Mouse (Mus musculus) MEL (cell line): Measurements from ENCODE around the gene Wdr54. TPM values are rescaled to one million over a fixed set of nuclear protein-coding genes. Genes with fewer than 3 reads are reported as not detected.

Experiments used
- DNase-seq: peaks from one replicate; pipeline ENCODE4 v3.0.0; 2011; ENCODE audit warnings: low read depth, low spot score
- H3K27ac ChIP-seq: 2 replicates; pipeline ENCODE4 v1.5.1; 2012; ENCODE audit warnings: low read depth, mild to moderate bottlenecking, control low read depth, low read length, moderate library complexity; ENCODE audit not compliant: control insufficient read depth
- H3K27me3 ChIP-seq, 2 experiments: fragments of 150-350 bp in 1 of 2; sonication (generic) in 1 of 2; 2 replicates each; pipeline ENCODE4 v1.6.1; 2012; ENCODE audit warnings: low read length in 2 of 2, mild to moderate bottlenecking in 2 of 2, improper control_type of control experiment in 1 of 2, moderate library complexity in 1 of 2; ENCODE audit not compliant: insufficient read depth in 2 of 2, control insufficient read depth in 1 of 2
- H3K36me3 ChIP-seq, 2 experiments: 2 replicates each; pipeline ENCODE4 v1.6.1; 2012 to 2014; ENCODE audit warnings: low read length in 2 of 2, improper control_type of control experiment in 1 of 2, inconsistent platforms in 1 of 2, mild to moderate bottlenecking in 1 of 2; ENCODE audit not compliant: insufficient read depth in 2 of 2, control insufficient read depth in 1 of 2
- H3K4me1 ChIP-seq, 2 experiments: fragments of 150-350 bp in 1 of 2; sonication (generic) in 1 of 2; 2 replicates each; pipeline ENCODE4 v1.6.1; 2012; ENCODE audit warnings: low read length in 2 of 2, improper control_type of control experiment in 1 of 2, mild to moderate bottlenecking in 1 of 2; ENCODE audit not compliant: insufficient read depth in 2 of 2, control insufficient read depth in 1 of 2
- H3K4me3 ChIP-seq, 2 experiments: fragments of 150-350 bp in 1 of 2; sonication (generic) in 1 of 2; 2 replicates each; pipeline ENCODE4 v1.5.1; 2012; ENCODE audit warnings: low read depth in 2 of 2, low read length in 2 of 2, mild to moderate bottlenecking in 2 of 2, moderate library complexity in 2 of 2, control low read depth in 1 of 2, improper control_type of control experiment in 1 of 2; ENCODE audit not compliant: control insufficient read depth in 1 of 2, insufficient read depth in 1 of 2
- H3K79me2 ChIP-seq: 2 replicates; pipeline ENCODE4 v1.6.1; 2012; ENCODE audit warnings: mild to moderate bottlenecking, low read length, moderate library complexity; ENCODE audit not compliant: control insufficient read depth, poor library complexity, insufficient read depth
- H3K9ac ChIP-seq: 2 replicates; pipeline ENCODE4 v1.6.1; 2012; ENCODE audit warnings: low read depth, mild to moderate bottlenecking, control low read depth, low read length, moderate library complexity; ENCODE audit not compliant: control insufficient read depth, poor library complexity, severe bottlenecking
- H3K9me3 ChIP-seq: fragments of 150-350 bp; sonication (generic); replicated peaks from 2 replicates; pipeline ENCODE4 v1.6.1; 2012; ENCODE audit warnings: mild to moderate bottlenecking, low read length, improper control_type of control experiment, moderate library complexity; ENCODE audit not compliant: insufficient read depth
- CHD1 ChIP-seq: IDR thresholded peaks from 2 replicates; pipeline ENCODE4 v1.6.1; 2012; ENCODE audit warnings: low read depth, mild to moderate bottlenecking, inconsistent platforms, low read length, improper control_type of control experiment
- EP300 ChIP-seq, 2 experiments: IDR thresholded peaks; 2 replicates each; pipeline ENCODE4 v1.6.1; 2011; ENCODE audit warnings: improper control_type of control experiment in 2 of 2, low read length in 2 of 2, low read depth in 1 of 2, mild to moderate bottlenecking in 1 of 2
- KAT2A ChIP-seq: conservative IDR thresholded peaks from 2 replicates; pipeline ENCODE4 v1.6.1; 2012; ENCODE audit warnings: low read depth, low read length, improper control_type of control experiment, inconsistent platforms
- MAX ChIP-seq: IDR thresholded peaks from 2 replicates; pipeline ENCODE4 v1.6.1; 2011; ENCODE audit warnings: low read length, improper control_type of control experiment
- MAZ ChIP-seq: IDR thresholded peaks from 2 replicates; pipeline ENCODE4 v1.6.1; 2012; ENCODE audit warnings: low read depth, mild to moderate bottlenecking, inconsistent platforms, low read length, improper control_type of control experiment
- NRF1 ChIP-seq: IDR thresholded peaks from 2 replicates; pipeline ENCODE4 v1.6.1; 2014; ENCODE audit warnings: low read depth, mild to moderate bottlenecking, inconsistent platforms, low read length, improper control_type of control experiment, moderate library complexity; ENCODE audit not compliant: poor library complexity, insufficient read depth, severe bottlenecking
- POLR2A ChIP-seq, 2 experiments: IDR thresholded peaks; 2 replicates each; pipeline ENCODE4 v1.6.1; 2011 to 2012; ENCODE audit warnings: low read length in 2 of 2, mild to moderate bottlenecking in 2 of 2, control low read depth in 1 of 2, improper control_type of control experiment in 1 of 2, low read depth in 1 of 2, moderate library complexity in 1 of 2; ENCODE audit not compliant: control insufficient read depth in 1 of 2, insufficient read depth in 1 of 2, poor library complexity in 1 of 2
- RCOR1 ChIP-seq: IDR thresholded peaks from 2 replicates; pipeline ENCODE4 v1.6.1; 2012; ENCODE audit warnings: low read depth, mild to moderate bottlenecking, inconsistent platforms, low read length, improper control_type of control experiment
- TBP ChIP-seq: IDR thresholded peaks from 2 replicates; pipeline ENCODE4 v1.8.0; 2011; ENCODE audit warnings: low read depth, low read length, improper control_type of control experiment
- USF1 ChIP-seq: IDR thresholded peaks from 2 replicates; pipeline ENCODE4 v1.6.1; 2014; ENCODE audit warnings: low read depth, mild to moderate bottlenecking, inconsistent platforms, low read length, improper control_type of control experiment, moderate library complexity
- ZMIZ1 ChIP-seq: IDR thresholded peaks from 2 replicates; pipeline ENCODE4 v1.6.1; 2012; ENCODE audit warnings: low read depth, mild to moderate bottlenecking, inconsistent platforms, low read length, improper control_type of control experiment, moderate library complexity
- polyA plus RNA-seq, 2 experiments: library from polyadenylated mRNA; stranded (reverse) in 1 of 2; unstranded in 1 of 2; fragments of >175 nt in 1 of 2; fragments of >200 nt in 1 of 2; gene quantifications; 2 replicates each; pipeline versions ENCODE4 v1.2.1 to v1.2.4; 2012; ENCODE audit warnings: low replicate concordance in 2 of 2, low read depth in 1 of 2; ENCODE audit not compliant: insufficient read length in 2 of 2, insufficient read depth in 1 of 2, missing spikeins in 1 of 2
- total RNA-seq: library from RNA; depleted of rRNA; stranded (reverse); fragments of 300-350 nt; gene quantifications from 2 replicates; pipeline ENCODE4 v1.2.3, GENCODE M21; 2012

Gene Wdr54
- total and polyA plus RNA-seq, 3 experiments = 3.2 to 4.6 TPM; not detected in 1

- TF ChIP-seq NRF1 (no peak), TBP (no peak), MAX (0 out of 2 replicates have a peak, but pooled peaks have one; percentile 9)
- TF ChIP-seq, all 39 proteins: peak for 8
Measured at GRCm38 (mm10) chr6:83136881-83137575, 19.2 kb downstream of the Wdr54 start (continued).

GRCm38 (mm10) chr6:83136291-83136880, 19.8 kb downstream of the Wdr54 start:
- Histone ChIP-seq H3K27me3 (no peaks in the 10 kb centered on the region), H3K4me1 (peaks cover 0 to 15% of the 10 kb centered on the region in 2 experiments; a peak in 3 of 4 replicates), H3K9me3 (no peaks in the 10 kb centered on the region), H3K36me3 (no peaks in the 10 kb centered on the region), H3K79me2 (peaks cover 6% of the 10 kb centered on the region; the same call in 1 of the 2 replicates), H3K9ac (peak overlapping the region; percentile 89), H3K4me3 (peak overlapping the region; percentile 72 to 91), H3K27ac (no peak overlapping the region)
- TF ChIP-seq POLR2A (IDR thresholded peaks at IDR 0.05; ENCODE audit: control insufficient read depth in 1 of 2, insufficient read depth in 1 of 2, low read depth in 1 of 2, low read length in 2 of 2, poor library complexity in 1 of 2) (0 out of 4 replicates have a peak, but pooled peaks of 1 of the 2 experiments have one; percentile 26), ZMIZ1 (no peak)
- DNase-seq = peak; percentile 38

DNA sequence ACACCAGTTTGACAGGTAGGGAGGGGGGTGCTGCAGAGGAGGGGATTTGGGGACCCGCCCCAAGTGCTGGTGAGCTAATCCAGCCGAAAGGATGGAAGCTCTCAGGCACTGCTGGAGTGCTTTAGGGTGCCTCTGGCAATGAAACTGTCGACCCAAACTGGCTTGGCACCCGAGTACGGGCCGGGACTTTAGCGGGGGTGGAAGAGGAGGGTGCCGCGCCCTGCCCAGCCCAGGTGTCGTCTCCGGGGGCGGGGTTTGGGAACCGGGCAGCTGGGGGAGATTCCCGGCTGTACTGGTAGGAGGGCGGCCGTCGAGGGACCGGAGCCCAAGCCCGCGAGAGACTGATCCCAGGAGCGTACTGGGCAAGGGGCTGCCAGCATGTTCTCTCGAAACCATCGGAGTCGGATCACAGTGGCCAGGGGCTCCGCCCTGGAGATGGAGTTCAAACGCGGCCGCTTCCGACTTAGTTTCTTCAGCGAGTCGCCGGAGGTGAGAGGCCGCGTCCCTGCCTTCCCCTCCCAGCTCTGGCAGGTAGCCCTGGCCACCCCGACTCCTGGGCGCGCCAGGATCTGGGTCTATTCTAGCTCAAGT, 20.5 kb downstream of the Wdr54 start:
- Histone ChIP-seq H3K79me2 (peaks cover 6% of the 10 kb centered on the region; the same call in 1 of the 2 replicates), H3K4me1 (peaks cover 0 to 18% of the 10 kb centered on the region in 2 experiments; a peak in 3 of 4 replicates)
- DNase-seq = no peak
- TF ChIP-seq MAZ (no peak), EP300 (IDR thresholded peaks at IDR 0.05; ENCODE audit: low read depth in 1 of 2, low read length in 2 of 2) (no peak), USF1 (no peak), CHD1 (no peak), TBP (no peak), KAT2A (no peak), RCOR1 (no peak)
- TF ChIP-seq, all 39 proteins: peak for 0
- Histone ChIP-seq H3K4me3 (no peak overlapping the region), H3K27me3 (no peaks in the 10 kb centered on the region), H3K27ac (no peak overlapping the region), H3K9me3 (no peaks in the 10 kb centered on the region), H3K36me3 (no peaks in the 10 kb centered on the region; a peak in 1 of 4 replicates), H3K9ac (no peak overlapping the region)
